Mouse (Mus musculus): ENCODE results near the gene Gm17374. TPM values are rescaled to one million over a fixed set of nuclear protein-coding genes. Genes with fewer than 3 reads are reported as not detected.
"Not testable (repeated sequence)": the region's sequence is repeated elsewhere in the genome, so short reads cannot be mapped to it uniquely, and the experiment has no call there.

The Gm17374 gene
- polyA plus RNA-seq, 2 experiments: not detected

DNA sequence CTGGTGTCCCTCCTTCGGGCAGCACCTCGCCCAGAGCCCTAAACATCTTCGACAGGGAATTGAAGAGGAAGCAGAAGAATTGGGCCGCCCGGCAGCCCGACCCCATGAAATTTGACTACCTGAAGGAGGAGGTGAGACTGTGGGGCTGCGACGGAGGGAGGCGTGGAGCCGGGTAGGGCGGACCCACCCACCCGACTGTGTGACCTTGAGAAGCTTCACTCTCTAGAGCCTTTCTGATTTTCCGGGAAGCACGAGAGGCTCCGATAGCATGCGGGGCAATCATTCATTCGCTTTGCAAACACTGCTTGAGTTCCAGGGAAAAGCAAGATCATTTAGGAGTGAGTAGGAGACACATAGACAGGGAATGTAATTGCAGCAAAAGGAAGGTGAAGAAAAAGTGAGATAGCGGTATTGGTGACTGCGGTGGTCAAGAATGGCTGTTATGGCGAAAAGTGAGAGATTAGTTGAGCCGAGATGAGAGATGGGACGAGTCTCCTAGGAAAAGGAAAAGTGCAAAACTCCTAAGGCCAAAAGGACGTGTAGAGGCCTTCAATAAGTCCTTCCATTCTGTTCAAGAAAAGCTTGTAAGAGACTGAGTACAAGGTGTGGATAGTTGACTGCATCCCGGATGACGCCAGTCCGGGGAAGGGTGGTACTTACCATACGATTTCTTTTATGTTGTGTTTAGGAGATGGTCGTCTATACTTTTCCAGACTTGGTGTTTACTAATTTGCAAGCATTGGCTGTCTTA lies 19.1 kb downstream of the Gm17374 start:
- peak; percentile 80 for ATAC-seq (ENCODE audit: insufficient read depth)
- 5% methylated on average over 28 of the region's 28 CpGs for WGBS (ENCODE audit: insufficient replicate concordance)
- Histone ChIP-seq H3K27ac (peak overlapping the region; percentile 57), H3K36me3 (replicated peaks; ENCODE audit: control insufficient read depth, insufficient read depth, low read depth) (peaks cover 5% of the 10 kb centered on the region), H3K9ac (replicated peaks) (peak overlapping the region; percentile 75), H3K4me1 (replicated peaks; ENCODE audit: control insufficient read depth in 2 of 2, insufficient read depth in 2 of 2, low read length in 1 of 2) (peaks cover 6 to 7% of the 10 kb centered on the region in 2 experiments; a peak in 3 of 4 replicates), H3K9me3 (ENCODE audit: control insufficient read depth, low read length) (no peaks in the 10 kb centered on the region), H3K4me2 (ENCODE audit: low read depth) (peak overlapping the region; percentile 95), H3K27me3 (ENCODE audit: control insufficient read depth, insufficient read depth, low read length) (no peaks in the 10 kb centered on the region), H3K4me3 (ENCODE audit: insufficient read depth in 1 of 2, low read depth in 2 of 2, low read length in 2 of 2) (peak overlapping the region; percentile 73 to 99)
- DNase-seq (ENCODE audit: low read depth in 3 of 3, low spot score in 3 of 3): peak in 1 of 3 experiments; percentile 28
- TF ChIP-seq EP300 (IDR thresholded peaks at IDR 0.05; ENCODE audit: low read depth): no peak
- no peak for TF ChIP-seq CTCF (IDR thresholded peaks at IDR 0.05; ENCODE audit: low read depth)

DNA sequence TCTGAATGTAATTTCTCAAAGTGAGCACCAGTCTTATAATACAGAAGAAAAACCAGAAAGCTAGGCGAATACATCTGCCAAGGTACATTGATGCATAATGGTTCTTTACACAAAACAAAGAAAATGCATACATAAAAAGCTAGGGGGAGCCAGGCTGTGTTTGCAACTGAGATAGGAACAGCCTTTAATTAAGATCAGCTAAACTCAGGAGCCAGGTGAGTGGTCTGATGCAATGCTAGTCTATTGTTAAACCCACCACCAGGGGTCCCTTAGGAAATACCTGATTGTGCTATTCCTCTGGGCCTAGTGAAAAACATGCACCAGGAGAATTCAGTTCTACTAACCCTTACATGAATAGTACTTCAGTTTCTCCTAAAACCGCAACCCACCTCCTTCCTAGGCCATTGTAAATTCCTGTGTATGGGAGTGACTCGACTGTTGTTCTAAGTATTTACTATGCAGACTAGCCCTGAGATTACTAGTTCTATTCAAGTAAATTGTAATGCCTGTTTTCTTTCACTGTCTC lies 33.9 kb downstream of the Gm17374 start:
- DNase-seq (ENCODE audit: low read depth in 3 of 3, low spot score in 3 of 3); H3K9ac ChIP-seq (replicated peaks); H3K4me1 ChIP-seq (replicated peaks; ENCODE audit: control insufficient read depth in 2 of 2, insufficient read depth in 2 of 2, low read length in 1 of 2); H3K36me3 ChIP-seq (replicated peaks; ENCODE audit: control insufficient read depth, insufficient read depth, low read depth); H3K27me3 ChIP-seq (ENCODE audit: control insufficient read depth, insufficient read depth, low read length); H3K4me3 ChIP-seq (ENCODE audit: insufficient read depth in 1 of 2, low read depth in 2 of 2, low read length in 2 of 2); H3K9me3 ChIP-seq (ENCODE audit: control insufficient read depth, low read length); H3K4me2 ChIP-seq (ENCODE audit: low read depth); H3K27ac ChIP-seq; ATAC-seq (ENCODE audit: insufficient read depth): not testable (repeated sequence)
- 61% methylated on average over 3 of the region's 3 CpGs for WGBS (ENCODE audit: insufficient replicate concordance)

DNA sequence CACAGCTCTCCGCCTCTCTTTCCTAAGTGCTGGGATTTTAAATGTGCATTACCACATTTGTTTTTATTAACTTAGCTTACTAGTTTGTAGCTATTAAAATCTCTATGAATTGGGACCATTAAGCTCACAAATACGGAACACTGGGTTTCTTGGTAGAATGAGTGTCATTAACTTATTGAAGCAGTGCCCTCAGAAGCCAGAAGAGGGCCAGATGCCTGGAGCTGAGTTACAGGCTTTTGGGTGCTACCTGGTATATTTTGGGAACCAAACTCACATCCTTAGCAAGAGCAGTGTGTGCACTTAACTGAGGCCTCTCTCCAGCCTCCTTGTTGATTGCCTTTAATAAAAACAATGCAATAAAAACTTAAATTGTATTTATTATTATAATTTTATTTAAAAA lies 48.9 kb downstream of the Gm17374 start:
- DNase-seq (ENCODE audit: low read depth in 3 of 3, low spot score in 3 of 3) (no peak), ATAC-seq (ENCODE audit: insufficient read depth) (no peak)
- no peaks in the 10 kb centered on the region for H3K4me1 ChIP-seq (replicated peaks; ENCODE audit: control insufficient read depth in 2 of 2, insufficient read depth in 2 of 2, low read length in 1 of 2)
- no peak for TF ChIP-seq EP300 (IDR thresholded peaks at IDR 0.05; ENCODE audit: low read depth)
- TF ChIP-seq CTCF (IDR thresholded peaks at IDR 0.05; ENCODE audit: low read depth): no peak
- H3K36me3 ChIP-seq (replicated peaks; ENCODE audit: control insufficient read depth, insufficient read depth, low read depth): no peaks in the 10 kb centered on the region
- no peak overlapping the region for H3K27ac ChIP-seq
- no peak overlapping the region for H3K9ac ChIP-seq (replicated peaks)
- no peak overlapping the region for H3K4me2 ChIP-seq (ENCODE audit: low read depth)
- H3K27me3 ChIP-seq (ENCODE audit: control insufficient read depth, insufficient read depth, low read length): no peaks in the 10 kb centered on the region
- H3K9me3 ChIP-seq (ENCODE audit: control insufficient read depth, low read length): no peaks in the 10 kb centered on the region
- WGBS (ENCODE audit: insufficient replicate concordance): 67% methylated on average over 2 of the region's 2 CpGs
- no peak overlapping the region for H3K4me3 ChIP-seq (ENCODE audit: insufficient read depth in 1 of 2, low read depth in 2 of 2, low read length in 2 of 2)

DNA sequence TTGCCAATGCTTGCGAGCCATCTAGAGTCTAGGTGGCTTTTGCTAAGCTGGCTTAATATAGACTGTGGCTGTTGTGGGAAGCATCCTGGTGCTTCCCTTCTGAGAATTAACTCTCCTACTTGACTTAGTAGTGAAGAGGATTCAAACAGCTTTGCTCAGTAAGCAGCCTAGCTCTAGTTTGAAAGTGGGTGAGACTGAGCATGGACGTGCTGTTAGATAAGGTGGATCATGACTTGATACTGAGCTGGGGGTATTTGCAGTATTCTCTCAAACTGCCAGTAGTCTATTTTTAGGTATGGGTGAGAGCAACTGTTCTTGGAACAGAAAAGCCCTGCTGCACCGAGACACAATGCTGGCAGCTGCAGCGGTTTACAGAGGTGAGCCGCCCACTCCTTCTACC lies 50.7 kb downstream of the Gm17374 start:
- no peak for DNase-seq (ENCODE audit: low read depth in 3 of 3, low spot score in 3 of 3)
- ATAC-seq (ENCODE audit: insufficient read depth): peak; percentile 44; the same call in 1 of the 2 replicates

More for the DNA sequence above, 50.7 kb downstream of the Gm17374 start:
- H3K4me3 ChIP-seq (ENCODE audit: insufficient read depth in 1 of 2, low read depth in 2 of 2, low read length in 2 of 2): no peak overlapping the region
- no peaks in the 10 kb centered on the region for H3K4me1 ChIP-seq (replicated peaks; ENCODE audit: control insufficient read depth in 2 of 2, insufficient read depth in 2 of 2, low read length in 1 of 2)
- H3K9ac ChIP-seq (replicated peaks): no peak overlapping the region
- H3K36me3 ChIP-seq (replicated peaks; ENCODE audit: control insufficient read depth, insufficient read depth, low read depth): no peaks in the 10 kb centered on the region
- no peaks in the 10 kb centered on the region for H3K27me3 ChIP-seq (ENCODE audit: control insufficient read depth, insufficient read depth, low read length)
- no peaks in the 10 kb centered on the region for H3K9me3 ChIP-seq (ENCODE audit: control insufficient read depth, low read length)
- TF ChIP-seq CTCF (IDR thresholded peaks at IDR 0.05; ENCODE audit: low read depth) (no peak), EP300 (IDR thresholded peaks at IDR 0.05; ENCODE audit: low read depth) (no peak)
- H3K27ac ChIP-seq: no peak overlapping the region
- 39% methylated on average over 5 of the region's 5 CpGs for WGBS (ENCODE audit: insufficient replicate concordance)
- no peak overlapping the region for H3K4me2 ChIP-seq (ENCODE audit: low read depth)

Other genes starting within 250 kb of the Gm17374 start
- 3.9 and 6.1 TPM in 2 replicates for gene Tasp1, start 85.2 kb upstream of the Gm17374 start, polyA plus RNA-seq (2012; rRNA removed)
- 13.9 and 15.6 TPM in 2 replicates for gene Tasp1, start 85.2 kb upstream of the Gm17374 start, polyA plus RNA-seq (2014; fragmentation: Nextera tagmentation; extraction: Ambion mirVana)
- 2.6 and 5.8 TPM in 2 replicates for gene Esf1, start 18.5 kb downstream of the Gm17374 start, polyA plus RNA-seq (2012; rRNA removed)
- 8.0 and 8.9 TPM in 2 replicates for gene Esf1, start 18.5 kb downstream of the Gm17374 start, polyA plus RNA-seq (2014; fragmentation: Nextera tagmentation; extraction: Ambion mirVana)
- gene Ndufaf5, start 18.6 kb downstream of the Gm17374 start, polyA plus RNA-seq (2012; rRNA removed): 3.0 and 4.4 TPM in 2 replicates
- 7.7 and 8.3 TPM in 2 replicates for gene Ndufaf5, start 18.6 kb downstream of the Gm17374 start, polyA plus RNA-seq (2014; fragmentation: Nextera tagmentation; extraction: Ambion mirVana)
- gene Sel1l2, start 237.7 kb downstream of the Gm17374 start, polyA plus RNA-seq (2012; rRNA removed): not detected in 2 replicates
- not detected in 2 replicates for gene Sel1l2, start 237.7 kb downstream of the Gm17374 start, polyA plus RNA-seq (2014; fragmentation: Nextera tagmentation; extraction: Ambion mirVana)
- gene Macrod2, start 243.3 kb downstream of the Gm17374 start, polyA plus RNA-seq (2012; rRNA removed): 1.3 and 2.1 TPM in 2 replicates
- 7.5 and 7.7 TPM in 2 replicates for gene Macrod2, start 243.3 kb downstream of the Gm17374 start, polyA plus RNA-seq (2014; fragmentation: Nextera tagmentation; extraction: Ambion mirVana)

Measured in liver, embryonic 14.5 days (tissue).